Mouse (Mus musculus) cerebellum, adult 11-12 months (tissue): ENCODE data around the gene Slc12a7.
"Not testable (repeated sequence)": the region's sequence is repeated elsewhere in the genome, so short reads cannot be mapped to it uniquely, and the experiment has no call there.

Experiments used
- DNase-seq: peaks from one replicate; pipeline ENCODE4 v3.0.0; 2022

The Slc12a7 gene

DNA sequence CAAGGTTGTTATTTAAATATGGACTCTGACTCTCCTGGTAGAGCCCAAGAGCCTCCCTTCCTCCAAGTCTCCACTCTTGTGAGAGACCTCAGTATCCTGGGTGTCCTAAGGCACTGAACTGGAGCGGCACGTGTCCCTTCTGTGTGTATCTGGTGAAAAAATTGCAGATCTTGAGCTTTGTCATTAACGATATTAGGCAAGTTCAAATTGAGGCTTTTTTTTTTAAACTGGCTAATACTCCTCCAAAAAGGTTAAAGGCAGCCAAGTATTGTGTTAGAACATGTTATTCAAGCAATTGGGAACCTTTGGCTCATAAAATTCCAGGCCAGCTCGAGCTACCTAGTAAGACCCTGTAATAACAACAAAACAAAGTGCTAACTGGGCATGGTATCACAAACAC, 12.7 kb upstream of the Slc12a7 start:
- DNase-seq, result no peak

DNA sequence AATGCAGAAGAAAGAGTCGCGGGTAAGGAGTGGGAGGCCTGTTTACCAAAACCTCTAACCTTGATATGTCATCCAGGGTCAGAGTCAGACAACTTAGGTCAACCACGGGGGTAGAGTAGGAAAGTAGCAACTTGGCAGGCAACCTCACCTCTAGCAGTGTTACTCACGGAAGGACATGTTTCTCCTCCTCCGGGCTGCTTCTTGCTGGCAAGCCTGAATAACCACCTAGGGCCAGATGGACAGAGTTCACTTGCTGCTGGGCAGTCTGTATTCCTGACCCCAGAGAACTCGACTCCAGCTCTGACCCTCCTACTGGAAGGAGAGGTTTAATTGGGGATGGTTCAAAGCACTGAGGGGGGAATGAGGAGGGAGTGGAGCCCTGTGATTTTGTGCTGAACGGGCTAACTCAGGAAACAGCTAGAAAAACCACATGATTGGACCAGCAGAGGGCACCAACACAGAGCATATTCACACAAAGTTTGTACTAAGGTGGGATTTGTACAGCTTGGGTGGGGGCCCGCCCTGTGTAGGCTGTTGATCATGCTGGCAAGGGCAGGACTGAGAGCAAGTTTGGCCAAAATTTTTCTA, 9.7 kb upstream of the Slc12a7 start:
- no peak for DNase-seq

DNA sequence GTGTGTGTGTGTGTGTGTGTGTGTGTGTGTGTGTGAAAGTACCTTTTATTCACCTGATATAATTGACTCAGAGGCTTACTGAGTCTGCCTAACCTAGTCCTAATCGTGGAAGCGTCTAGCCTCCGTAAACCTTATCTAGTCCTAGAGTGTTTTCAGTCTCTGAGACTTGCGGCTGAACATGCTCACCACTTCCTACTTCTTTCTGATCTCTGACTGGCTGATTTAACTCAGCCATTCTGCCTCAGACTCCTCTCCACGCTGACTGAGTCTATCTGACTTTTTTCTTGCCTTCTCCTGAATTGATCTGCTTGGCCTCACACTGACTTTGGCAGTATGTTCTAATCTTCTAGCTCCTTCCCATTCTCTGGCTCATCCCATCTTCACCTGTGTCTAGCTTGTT, 7.6 kb upstream of the Slc12a7 start:
- DNase-seq, result no peak

DNA sequence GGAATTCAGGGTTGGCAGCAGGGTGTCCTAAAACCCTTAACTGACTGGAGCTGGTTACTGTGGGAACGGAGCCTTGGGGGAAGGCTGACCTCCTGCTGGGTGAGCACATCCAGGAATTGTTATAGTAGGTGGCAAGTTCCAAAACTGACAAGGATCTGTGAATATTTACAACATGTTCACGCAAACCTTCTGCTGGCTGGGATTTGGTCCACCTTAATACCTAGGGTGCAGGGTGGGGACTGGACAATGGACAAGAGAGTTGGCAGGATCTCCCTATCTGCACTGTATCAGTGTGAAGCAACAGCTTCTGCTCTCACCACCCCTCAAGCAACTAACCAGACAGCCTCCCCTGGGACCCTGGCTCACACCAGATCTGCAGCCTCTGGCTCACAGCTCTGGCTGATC, 5.3 kb upstream of the Slc12a7 start:
- no peak for DNase-seq

DNA sequence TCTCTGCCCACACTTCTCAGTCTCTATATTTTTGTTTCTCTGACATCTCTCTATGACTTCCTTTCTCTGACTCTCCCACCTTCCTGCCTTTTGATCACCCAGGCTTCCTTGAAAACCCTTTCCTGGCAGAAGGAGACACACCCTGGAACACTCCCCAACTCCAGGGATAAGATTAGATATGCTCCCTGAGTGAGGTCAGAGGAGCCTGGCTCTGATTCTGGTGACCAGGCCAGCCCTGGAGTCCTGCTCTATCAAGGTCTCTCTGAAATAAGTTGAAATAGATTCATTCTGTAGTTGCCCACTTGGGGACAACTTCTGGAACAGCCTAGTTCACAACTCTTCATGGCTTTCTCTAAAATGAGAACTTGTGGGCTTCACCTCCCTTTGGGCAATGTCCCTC, 4.3 kb upstream of the Slc12a7 start:
- no peak for DNase-seq

DNA sequence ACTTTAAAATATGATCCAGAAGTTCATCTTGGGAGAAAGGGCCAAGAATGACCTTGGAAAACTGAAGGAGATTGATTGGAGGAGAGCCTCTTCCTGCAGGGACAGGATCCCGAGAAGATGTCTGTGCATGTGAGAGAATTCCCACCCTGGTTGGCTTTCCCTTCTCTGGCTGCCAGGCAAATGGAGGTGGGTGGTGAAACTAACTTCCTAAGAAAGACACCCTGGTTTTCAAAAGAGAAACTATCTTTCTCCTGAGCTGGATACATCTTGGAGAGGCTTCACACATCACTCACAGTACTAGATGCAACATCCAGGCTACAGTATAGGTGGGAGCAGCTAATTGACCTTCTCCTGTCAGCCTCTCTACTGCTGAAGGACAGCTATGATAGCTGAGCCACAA, 2.0 kb upstream of the Slc12a7 start:
- no peak for DNase-seq

DNA sequence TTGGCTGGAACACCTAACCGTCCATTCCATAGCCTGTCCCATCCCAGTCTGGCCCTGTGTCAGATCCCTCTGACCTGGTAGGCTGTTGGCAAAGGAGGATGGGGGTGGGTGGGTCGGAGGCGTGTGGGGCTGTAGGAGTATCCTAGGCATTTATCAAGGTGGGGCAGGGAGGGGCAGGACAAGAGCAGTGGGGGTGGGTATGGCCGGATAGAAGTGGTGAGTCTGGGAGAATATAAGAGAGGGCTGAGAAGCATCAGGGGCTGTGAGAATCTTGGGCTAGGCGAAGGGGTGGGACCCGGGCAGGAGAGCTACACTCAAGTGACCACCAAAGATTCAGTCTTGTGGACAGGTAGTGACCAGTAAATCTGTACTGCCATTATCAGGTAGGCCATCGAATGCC, 659 bp upstream of the Slc12a7 start:
- DNase-seq, result no peak

DNA sequence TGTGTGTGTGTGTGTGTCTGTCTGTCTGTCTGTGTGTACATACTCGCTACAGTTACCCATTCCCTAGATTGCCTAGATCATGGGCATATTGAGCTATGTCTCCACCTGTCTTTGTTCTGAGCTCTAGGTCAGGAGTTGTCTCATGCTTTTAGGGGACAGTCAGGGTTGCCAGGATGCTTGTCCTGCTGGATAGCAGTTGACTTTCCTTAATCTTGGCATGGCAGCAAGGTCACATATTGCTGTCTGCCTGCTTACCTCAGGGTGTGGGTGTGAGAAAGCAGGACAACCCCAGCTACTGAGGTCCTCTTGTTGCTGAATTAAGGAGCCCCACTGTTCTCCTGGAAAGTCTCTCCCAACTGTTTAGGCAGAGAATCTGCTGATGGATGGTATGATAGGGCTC, 1.5 kb downstream of the Slc12a7 start:
- DNase-seq, result no peak

DNA sequence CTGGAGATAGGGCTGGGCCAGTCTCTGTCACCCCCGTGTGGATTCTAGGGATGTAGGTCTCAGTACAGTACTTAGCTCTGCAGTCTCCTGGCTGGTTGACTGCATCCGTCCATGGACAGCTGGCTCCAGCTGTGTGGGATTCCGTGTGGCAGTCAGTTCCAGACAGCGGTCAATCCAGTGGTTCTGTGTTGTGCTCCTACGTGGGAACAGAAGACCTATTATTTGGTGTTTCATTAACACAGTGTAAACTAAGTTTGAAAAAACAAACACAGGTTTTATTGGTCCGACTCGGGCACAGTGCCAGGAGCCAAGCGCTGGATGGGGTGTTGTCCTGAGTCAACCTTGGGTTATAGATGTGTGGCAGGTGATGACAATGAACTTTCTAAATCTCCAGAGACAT, 2.4 kb downstream of the Slc12a7 start:
- no peak for DNase-seq

DNA sequence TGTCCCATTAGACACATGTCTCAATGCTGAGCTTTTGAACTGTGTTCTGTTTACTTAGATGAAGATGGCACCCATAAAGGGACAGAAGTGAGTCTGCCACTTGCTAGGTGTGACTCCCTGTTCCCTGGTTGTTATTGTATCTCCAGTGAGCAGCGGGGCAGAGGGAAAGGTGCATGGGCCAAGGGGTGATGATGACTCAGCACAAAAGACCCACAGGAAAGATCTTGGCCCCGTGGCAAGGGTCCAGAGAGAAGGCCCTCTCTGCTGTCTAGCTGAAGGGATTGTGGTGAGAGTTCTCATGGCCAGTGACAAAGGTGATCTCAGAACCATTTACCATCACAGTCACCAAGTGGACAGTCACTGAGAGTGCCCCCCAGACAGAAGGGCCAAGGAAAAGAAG, 3.0 kb downstream of the Slc12a7 start:
- no peak for DNase-seq

DNA sequence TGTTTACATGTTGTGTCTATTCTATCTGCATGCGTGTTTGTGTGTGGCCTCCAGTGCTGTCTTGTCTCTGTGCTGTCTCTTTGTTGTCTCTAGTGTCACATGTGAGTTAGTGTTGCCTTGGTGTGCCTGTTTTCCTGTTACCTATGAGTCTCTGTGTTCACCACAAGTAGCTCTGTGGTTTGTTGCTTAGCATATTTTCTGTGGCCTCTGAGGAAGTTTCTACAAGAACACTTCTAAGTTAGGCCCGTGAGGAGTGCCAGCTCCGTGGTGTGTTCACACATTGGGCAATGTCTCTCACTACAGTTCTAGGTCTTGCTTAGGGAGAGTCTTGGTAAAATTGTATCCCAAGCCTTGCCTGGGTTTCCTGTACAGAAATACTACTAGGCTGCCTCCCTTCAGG, 4.0 kb downstream of the Slc12a7 start:
- no peak for DNase-seq

DNA sequence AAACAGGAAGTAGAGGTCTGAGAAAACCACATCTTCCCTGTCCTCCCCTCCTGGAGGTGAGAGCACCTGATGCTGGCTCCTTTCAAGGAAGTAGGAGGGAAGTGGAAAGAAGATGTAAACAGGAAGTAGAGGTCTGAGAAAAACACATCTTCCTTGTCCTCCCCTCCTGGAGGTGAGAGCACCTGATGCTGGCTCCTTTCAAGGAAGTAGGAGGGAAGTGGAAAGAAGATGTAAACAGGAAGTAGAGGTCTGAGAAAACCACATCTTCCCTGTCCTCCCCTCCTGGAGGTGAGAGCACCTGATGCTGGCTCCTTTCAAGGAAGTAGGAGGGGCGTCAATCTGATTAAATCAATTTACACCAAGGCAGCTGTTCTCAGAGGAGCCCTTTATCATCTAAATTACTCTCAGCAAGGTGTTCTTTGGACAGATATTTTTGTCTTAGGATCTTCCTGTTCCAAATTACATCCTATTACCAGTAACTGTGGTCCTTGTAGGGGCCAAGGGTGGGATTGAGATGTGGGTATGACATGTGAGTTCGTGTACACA, 7.6 kb downstream of the Slc12a7 start:
- not testable (repeated sequence) for DNase-seq

DNA sequence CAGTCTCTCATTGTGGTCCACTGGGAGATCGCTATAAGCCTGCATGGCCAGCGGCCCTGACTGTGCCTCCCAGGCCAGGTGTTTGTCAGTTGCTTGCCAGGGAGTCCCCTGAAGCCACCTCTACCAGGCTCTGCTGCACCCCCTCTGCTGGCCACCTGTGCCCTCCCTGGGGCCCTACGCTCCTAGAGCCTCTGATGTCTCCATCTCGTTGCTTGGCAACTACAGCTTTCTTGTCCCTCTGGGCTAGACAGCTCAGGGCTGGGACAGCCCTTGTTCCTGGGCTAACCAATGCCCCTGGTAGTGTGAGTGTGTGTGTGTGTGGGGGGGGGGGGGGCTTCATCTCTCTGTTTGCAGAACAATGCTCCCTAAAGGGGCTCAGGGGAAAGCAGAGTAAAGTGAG, 10.1 kb downstream of the Slc12a7 start:
- DNase-seq, result no peak

DNA sequence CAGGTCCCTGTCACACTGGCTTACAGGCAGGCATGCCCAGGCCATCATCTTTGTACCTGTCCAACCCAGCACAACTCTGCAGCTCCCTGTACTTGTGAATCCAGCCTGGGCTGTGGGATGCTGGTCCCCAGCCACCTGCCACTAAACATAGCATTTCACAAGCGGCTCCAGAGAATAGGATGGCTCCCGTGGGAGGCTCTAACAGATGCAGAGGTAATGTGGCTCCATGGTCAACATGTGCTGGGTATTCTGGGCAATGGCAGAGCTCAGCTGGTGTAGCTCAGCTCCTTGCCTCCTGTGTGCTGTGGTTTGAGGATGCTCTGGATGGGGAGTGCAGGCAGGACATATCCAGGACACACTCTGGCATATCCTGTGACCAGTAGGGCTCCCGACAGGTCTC, 10.8 kb downstream of the Slc12a7 start:
- DNase-seq, result no peak

DNA sequence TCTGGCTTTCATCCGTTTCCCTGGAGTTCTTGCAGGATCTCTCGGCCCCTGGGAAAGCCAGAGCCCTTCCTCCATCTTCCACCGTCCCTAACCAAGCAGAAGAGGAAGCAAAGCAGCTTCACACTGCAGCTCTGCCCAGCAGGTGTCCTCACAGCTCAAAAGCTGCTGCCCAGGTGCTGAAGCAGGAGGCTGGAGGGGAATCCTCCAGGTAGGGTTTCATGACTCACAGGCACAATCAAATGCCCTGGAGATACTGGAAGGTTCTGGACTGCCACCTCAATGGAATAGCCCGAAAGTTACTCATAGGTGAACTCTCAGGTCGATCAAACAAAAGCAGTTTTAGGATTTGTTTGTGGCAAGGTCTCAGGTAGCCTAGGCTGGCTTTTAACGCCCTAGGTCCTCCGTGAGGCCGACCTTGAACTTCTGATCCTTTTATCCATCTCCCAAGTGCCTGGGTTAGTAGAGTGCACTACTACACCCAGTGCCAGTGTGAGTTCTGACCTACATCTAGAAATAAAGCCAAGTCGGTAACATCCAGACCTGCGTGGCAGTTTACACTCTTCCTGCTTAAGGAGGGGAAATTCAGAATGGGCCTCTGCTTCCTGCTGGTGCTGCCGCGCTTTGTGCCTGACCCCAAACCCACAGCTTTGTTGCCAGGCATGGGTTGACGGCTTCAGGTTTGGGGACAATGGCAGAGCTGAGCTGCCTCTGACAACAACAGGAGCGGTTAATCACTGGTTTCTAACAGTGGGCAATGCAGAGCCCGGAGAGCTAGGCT, 16.0 kb downstream of the Slc12a7 start:
- DNase-seq, result no peak

DNA sequence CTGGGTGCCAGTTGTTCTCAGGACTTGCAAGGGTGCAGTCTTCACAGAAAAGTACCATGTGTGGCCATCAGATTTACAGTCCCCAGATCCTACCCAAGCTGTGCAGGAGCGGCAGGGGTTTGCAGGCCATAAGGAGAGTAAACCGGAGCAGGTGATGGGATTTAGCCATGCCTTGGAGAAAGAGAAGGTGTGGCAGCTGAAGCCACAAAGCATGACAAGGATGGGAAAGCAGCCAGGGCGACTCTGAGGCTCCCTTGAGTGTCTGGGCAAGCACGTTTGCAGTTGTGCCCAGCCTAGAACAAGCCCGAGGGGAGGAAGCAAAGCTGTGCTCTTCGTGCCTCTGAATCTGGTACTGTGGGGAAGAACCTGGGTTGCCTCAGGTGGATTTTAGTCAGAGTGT, 17.5 kb downstream of the Slc12a7 start:
- no peak for DNase-seq

DNA sequence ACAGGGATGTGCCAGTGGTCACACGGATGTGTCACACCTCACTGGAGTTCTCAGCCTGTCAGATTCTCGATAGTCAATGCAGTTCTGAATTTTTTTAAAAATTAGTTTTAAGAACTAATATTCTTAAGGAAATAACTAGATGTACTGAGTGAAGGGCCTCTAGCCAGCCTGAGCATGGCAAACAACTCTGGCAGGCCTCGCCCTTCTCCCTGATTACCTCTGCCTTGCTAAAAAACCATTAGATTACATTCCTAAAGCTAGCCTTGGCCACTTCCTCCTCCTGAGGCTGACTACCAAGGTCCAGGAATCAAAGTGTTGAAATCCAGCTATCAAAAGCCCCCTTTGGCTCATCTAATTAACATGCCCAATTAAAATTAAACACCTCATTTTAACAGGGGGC, 18.4 kb downstream of the Slc12a7 start:
- no peak for DNase-seq

DNA sequence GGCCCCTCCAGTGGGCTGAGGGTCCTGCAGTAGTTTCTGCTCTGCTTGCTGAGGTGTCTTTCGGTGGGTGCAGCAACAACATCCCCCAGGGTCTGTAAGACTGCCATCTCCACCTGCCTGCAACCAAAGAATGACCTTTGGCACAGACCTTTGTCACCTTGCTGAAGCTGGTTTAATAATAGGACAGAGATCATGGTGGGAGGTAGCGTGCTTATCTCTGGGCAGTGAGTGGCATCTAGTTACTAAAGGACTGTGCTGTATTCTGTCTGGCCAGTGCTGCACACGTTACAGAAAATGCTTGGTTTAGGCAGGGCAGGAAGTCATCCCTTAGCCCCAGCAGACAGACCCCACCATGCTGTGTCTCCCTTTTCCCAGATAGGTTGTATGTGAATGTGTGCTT, 22.9 kb downstream of the Slc12a7 start:
- no peak for DNase-seq

DNA sequence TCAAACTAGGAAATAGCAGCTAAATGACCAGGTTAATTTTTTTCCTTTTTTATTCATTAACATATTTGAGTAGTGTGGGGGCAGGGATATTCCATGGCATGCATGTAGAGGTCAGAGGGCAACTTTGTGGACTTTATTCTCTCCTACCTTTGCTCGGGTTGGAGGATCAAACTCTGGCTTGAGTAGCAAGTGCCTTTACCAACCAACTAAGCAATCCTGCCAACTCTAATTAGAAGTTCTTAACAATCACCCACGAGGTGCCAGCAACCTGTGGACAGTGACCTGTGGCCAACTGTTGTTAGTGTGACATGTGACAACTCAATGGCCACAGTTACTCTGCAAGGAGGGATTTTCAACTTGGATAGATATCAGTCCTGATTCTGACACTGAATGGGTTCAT, 24.0 kb downstream of the Slc12a7 start:
- no peak for DNase-seq

DNA sequence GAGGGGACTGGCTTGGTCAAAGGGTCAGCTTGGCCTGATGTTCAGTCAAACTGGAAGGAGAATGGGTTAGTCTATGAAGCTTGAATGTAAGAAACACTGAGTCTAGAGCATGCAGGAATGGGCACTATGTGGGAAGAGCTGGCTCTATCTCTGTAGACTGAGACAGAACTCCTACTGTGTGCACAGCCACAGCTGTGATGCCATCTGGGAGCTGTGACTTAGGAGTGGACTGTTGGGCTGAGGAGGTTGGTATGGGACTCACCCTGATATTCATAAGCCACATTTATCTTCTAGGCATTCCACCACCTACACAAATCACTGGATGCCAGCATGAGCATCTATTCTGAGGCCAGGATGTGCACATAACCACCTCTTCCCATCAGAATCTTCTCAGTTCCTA, 24.5 kb downstream of the Slc12a7 start:
- DNase-seq, result no peak

DNA sequence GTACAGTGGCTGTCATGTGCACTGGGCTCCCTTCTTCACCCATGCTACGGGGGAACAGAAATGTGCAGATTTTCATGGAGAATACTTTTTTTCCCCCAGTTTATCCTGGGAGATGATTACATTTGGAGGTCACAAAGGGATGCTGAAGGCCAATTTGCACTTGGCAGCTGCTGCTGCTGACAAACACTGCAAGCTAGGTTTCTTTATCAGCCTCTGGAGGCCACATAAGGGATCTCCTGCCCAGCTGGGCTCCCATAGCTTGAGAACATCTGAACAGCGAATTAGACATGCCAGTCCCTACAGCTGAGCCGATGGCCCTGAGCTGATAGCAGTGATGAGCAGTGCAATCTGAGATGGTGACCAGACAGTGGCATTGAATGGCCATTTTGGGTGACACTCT, 26.7 kb downstream of the Slc12a7 start:
- DNase-seq, result no peak

DNA sequence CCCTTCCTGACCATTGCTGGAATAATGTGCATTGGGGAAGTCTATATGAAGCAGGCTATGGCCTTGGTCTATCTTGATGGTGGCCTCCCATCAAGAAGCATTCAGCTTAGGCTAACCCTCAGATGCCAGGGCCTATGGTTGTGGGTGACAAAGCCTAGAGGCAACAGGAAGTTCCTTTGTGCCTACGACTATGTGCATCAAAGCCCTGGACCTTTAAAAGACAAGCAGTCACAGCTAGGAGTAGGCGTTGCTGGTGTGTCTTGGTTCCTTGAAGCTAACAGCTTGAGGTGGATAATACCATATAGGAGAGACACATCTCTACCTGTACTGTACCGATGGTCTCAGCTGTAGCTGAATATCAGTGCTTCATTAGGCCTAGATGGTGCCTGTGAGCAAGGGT, 27.2 kb downstream of the Slc12a7 start:
- no peak for DNase-seq

DNA sequence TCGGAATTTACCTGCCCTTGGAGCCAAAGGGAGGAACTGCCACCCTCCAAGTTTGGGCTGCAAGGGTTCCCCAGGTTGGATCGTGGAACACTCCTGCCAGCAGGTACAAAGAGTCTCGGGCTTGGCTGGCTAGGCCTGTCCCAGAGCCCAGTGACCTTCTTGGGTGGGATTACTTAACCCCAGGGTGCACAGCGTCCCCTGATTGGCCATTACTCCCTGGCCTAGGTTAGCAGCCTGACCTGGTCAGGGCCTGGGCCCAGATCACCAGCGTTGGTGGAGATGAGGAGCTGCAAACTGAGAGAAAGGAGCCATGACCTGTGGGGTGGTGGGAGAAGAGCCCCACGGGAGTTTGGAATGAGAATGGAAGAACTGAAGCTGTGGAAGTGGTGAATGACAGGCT, 30.0 kb downstream of the Slc12a7 start:
- no peak for DNase-seq

DNA sequence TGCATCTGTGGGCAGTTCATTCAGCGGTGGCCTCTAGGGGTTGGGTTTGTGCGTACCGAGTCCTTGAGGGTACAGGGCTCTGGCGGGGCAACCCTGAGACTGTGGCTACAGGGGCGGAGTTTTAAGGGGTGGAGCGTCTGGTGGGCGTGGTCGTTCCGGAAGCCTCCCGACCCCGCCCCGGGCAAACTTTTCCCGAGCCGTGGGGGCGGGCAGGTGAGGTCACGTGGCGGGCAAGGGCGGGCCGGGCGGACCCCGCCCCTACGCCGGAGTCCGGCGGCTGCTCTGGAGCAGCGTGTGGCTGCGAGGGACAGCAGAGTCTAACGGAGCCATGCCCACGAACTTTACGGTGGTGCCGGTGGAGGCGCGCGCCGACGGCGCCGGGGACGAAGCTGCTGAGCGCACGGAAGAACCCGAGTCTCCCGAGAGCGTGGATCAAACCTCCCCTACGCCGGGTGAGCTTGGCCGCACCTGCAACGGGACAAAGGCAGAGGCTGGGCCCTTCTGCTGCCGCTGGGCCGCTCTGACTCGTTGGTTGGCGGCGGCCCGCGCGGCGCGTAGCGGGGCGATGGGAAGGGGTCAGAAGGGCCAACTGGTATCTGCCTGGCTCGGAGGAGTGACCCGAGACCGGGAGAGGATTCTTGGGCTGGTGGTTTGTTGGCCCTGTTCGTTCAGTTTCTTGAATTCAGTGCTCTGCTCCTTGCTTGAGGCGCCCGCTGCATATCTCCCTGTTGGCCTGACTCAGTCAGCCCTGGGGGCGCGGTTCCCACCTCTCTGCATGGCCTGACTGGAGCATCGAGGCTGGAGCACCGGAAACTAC, 30.8 kb downstream of the Slc12a7 start:
- DNase-seq, result no peak
